Mouse (Mus musculus): ENCODE data around the gene Kctd8. TPM values are rescaled to one million over a fixed set of nuclear protein-coding genes. Genes with fewer than 3 reads are reported as not detected.
"Not testable (repeated sequence)": the region's sequence is repeated elsewhere in the genome, so short reads cannot be mapped to it uniquely, and the experiment has no call there.

Kctd8 gene
- polyA plus RNA-seq, 1 experiment from 2014 or later = 0.05 TPM

DNA sequence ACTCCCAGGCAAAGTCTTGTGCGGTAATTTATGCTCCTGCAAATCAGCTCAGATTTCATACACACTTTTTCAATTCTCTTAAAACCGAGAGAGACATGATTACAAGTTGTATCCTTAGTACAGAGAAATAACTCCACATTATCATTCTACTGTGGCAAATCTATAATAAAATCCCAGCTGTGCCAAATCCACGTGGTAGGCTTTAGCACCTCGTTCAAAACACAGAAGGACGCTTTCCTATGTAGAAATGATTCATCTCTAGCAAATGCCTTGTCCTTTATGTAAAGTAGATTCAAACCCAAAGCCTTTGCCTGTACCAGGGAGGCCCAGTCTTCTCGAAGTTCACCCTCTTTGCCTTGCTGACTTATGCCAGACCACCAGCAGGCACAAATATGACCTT lies 57.1 kb downstream of the Kctd8 start:
- H3K27ac ChIP-seq = no peak overlapping the region

GRCm38 (mm10) chr5:69252366-69252765 lies 89.1 kb downstream of the Kctd8 start:
- Histone ChIP-seq H3K36me3 (no peaks in the 10 kb centered on the region), H3K27ac (no peak overlapping the region), H3K27me3 (no peaks in the 10 kb centered on the region), H3K4me1 (replicated peaks) (no peaks in the 10 kb centered on the region), H3K4me2 (no peak overlapping the region), H3K9ac (no peak overlapping the region), H3K4me3 (replicated peaks) (no peak overlapping the region), H3K9me3 (replicated peaks) (no peaks in the 10 kb centered on the region)
- DNase-seq = no peak
- WGBS (ENCODE audit: insufficient replicate concordance) = 53% methylated on average over 2 of the region's 2 CpGs
- ATAC-seq (ENCODE audit: low read depth) = no peak

More for the DNA sequence above, 57.1 kb downstream of the Kctd8 start:
- Histone ChIP-seq H3K36me3 (no peaks in the 10 kb centered on the region), H3K9me3 (replicated peaks) (no peaks in the 10 kb centered on the region), H3K4me1 (replicated peaks) (no peaks in the 10 kb centered on the region), H3K27me3 (no peaks in the 10 kb centered on the region), H3K9ac (no peak overlapping the region), H3K4me2 (no peak overlapping the region), H3K4me3 (replicated peaks) (no peak overlapping the region)
- 60% methylated on average over 6 of the region's 6 CpGs for whole genome bisulfite sequencing (ENCODE audit: insufficient replicate concordance)
- DNase-seq (no peak), ATAC-seq (ENCODE audit: low read depth) (no peak)

DNA sequence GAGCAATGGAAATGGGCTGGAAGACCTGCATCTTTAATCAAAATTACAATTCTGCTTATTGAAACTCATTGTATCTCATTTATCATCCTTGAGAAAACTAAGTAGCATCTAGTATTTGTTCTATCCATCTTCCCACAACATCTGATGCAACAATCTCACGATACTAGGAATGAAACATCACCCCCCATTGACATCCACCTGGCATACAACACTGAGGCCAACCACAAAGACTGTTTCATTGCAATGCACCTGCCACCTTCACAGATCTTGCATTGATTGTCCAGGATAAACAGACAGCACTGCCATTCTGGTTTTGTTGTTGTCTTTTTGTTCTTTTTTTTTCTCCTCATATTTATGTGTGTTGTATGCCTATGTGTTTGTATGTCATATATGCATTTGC lies 99.5 kb downstream of the Kctd8 start:
- DNase-seq (no peak), ATAC-seq (ENCODE audit: low read depth) (no peak)
- no peak overlapping the region for H3K4me2 ChIP-seq
- 0 out of 2 replicates have a peak, but pooled peaks cover 3% of the 10 kb centered on the region for H3K9me3 ChIP-seq (replicated peaks)
- no peaks in the 10 kb centered on the region for H3K27me3 ChIP-seq
- H3K4me1 ChIP-seq (replicated peaks) = no peaks in the 10 kb centered on the region
- H3K27ac ChIP-seq = no peak overlapping the region
- H3K36me3 ChIP-seq = no peaks in the 10 kb centered on the region
- whole genome bisulfite sequencing (ENCODE audit: insufficient replicate concordance) = 40% methylated on average over 1 of the region's 1 CpGs
- H3K9ac ChIP-seq = no peak overlapping the region
- H3K4me3 ChIP-seq (replicated peaks) = no peak overlapping the region

GRCm38 (mm10) chr5:69233560-69233959 lies 107.9 kb downstream of the Kctd8 start:
- Histone ChIP-seq H3K9me3 (replicated peaks) (no peaks in the 10 kb centered on the region), H3K36me3 (no peaks in the 10 kb centered on the region), H3K4me3 (replicated peaks) (no peak overlapping the region), H3K4me1 (replicated peaks) (no peaks in the 10 kb centered on the region), H3K27ac (no peak overlapping the region), H3K9ac (no peak overlapping the region), H3K4me2 (no peak overlapping the region), H3K27me3 (no peaks in the 10 kb centered on the region)
- WGBS (ENCODE audit: insufficient replicate concordance) = 41% methylated on average over 4 of the region's 4 CpGs
- no peak for ATAC-seq (ENCODE audit: low read depth)
- DNase-seq = no peak

DNA sequence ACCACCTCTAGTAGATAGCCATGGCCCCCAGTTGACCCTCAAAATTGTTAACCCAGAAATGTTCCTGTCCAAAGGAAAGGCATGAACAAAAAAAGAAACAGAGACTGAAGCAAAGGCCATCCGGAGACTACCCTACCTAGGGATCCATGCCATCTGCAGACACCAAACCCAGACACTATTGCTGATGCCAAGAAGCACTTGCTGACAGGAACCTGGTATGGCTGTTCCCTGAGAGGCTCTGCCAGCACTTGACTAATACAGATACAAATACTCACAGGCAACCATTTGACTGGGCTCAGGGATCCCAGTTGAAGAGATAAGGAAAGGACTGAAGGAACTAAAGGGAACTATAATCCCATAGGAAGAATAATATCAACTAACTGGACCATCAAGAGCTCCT lies 109.8 kb downstream of the Kctd8 start:
- WGBS (ENCODE audit: insufficient replicate concordance) = 70% methylated on average over 1 of the region's 1 CpGs
- H3K27ac ChIP-seq, DNase-seq: not testable (repeated sequence)

GRCm38 (mm10) chr5:69227147-69227546 lies 114.3 kb downstream of the Kctd8 start:
- WGBS (ENCODE audit: insufficient replicate concordance) = 77% methylated on average over 2 of the region's 2 CpGs
- ATAC-seq (ENCODE audit: low read depth) (no peak), DNase-seq (no peak)
- Histone ChIP-seq H3K27ac (no peak overlapping the region), H3K4me1 (replicated peaks) (no peaks in the 10 kb centered on the region), H3K9ac (no peak overlapping the region), H3K9me3 (replicated peaks) (no peaks in the 10 kb centered on the region), H3K4me3 (replicated peaks) (no peak overlapping the region), H3K27me3 (no peaks in the 10 kb centered on the region), H3K36me3 (no peaks in the 10 kb centered on the region), H3K4me2 (no peak overlapping the region)

More for the DNA sequence above, 109.8 kb downstream of the Kctd8 start:
- not testable (repeated sequence) for H3K36me3 ChIP-seq; H3K27me3 ChIP-seq; H3K9ac ChIP-seq; ATAC-seq (ENCODE audit: low read depth); H3K4me1 ChIP-seq (replicated peaks); H3K9me3 ChIP-seq (replicated peaks); H3K4me2 ChIP-seq; H3K4me3 ChIP-seq (replicated peaks)

DNA sequence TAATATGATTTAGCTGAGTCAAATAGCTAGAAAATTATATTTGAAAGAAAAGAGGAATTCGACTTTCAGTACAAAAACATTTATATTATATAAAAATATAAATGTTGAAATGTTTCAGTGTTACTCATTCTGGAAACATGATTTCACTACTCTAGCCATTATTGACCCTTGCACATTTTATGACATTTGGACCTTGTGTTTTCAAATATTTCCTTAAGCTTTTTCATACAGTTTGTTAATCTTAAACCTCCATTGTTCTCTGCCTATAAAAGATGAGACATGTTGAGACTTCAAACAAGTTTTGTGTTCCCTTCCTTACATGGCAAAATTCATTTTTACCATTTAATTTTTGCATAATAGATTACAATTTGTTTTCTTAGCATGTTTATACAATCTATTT lies 118.9 kb downstream of the Kctd8 start:
- H3K27me3 ChIP-seq = no peaks in the 10 kb centered on the region
- ATAC-seq (ENCODE audit: low read depth) = no peak

DNA sequence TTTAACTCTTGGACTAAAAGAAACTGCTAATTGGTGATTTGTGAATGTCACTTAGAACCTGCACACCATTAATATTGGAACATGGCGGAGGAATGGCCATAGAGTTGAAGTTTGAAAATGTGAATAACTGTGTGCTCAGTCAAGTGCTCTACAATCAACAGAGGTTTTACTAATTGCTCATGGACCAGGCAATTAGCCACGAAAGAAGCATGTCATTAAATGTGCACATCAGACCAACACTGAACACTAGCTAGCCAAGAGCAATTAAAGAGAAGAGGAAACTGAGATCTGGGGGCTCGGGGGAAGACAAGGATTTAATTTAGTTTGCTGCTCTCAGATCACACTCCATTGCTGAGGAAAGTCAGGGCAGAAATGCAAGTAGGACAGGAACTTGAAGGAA lies 126.3 kb downstream of the Kctd8 start:
- ATAC-seq (ENCODE audit: low read depth) (no peak), DNase-seq (no peak)
- no peak overlapping the region for H3K4me2 ChIP-seq
- H3K27ac ChIP-seq = no peak overlapping the region
- H3K9me3 ChIP-seq (replicated peaks) = 0 out of 2 replicates have a peak, but pooled peaks cover 2% of the 10 kb centered on the region
- no peak overlapping the region for H3K9ac ChIP-seq
- H3K36me3 ChIP-seq = no peaks in the 10 kb centered on the region
- no peak overlapping the region for H3K4me3 ChIP-seq (replicated peaks)
- 58% methylated on average over 3 of the region's 3 CpGs for WGBS (ENCODE audit: insufficient replicate concordance)
- H3K27me3 ChIP-seq = no peaks in the 10 kb centered on the region
- no peaks in the 10 kb centered on the region for H3K4me1 ChIP-seq (replicated peaks)

More for the DNA sequence above, 118.9 kb downstream of the Kctd8 start:
- Histone ChIP-seq H3K9me3 (replicated peaks) (no peaks in the 10 kb centered on the region), H3K27ac (no peak overlapping the region), H3K9ac (no peak overlapping the region), H3K4me2 (no peak overlapping the region), H3K36me3 (no peaks in the 10 kb centered on the region), H3K4me1 (replicated peaks) (no peaks in the 10 kb centered on the region), H3K4me3 (replicated peaks) (no peak overlapping the region)
- 37% methylated on average over 1 of the region's 1 CpGs for WGBS (ENCODE audit: insufficient replicate concordance)
- no peak for DNase-seq

DNA sequence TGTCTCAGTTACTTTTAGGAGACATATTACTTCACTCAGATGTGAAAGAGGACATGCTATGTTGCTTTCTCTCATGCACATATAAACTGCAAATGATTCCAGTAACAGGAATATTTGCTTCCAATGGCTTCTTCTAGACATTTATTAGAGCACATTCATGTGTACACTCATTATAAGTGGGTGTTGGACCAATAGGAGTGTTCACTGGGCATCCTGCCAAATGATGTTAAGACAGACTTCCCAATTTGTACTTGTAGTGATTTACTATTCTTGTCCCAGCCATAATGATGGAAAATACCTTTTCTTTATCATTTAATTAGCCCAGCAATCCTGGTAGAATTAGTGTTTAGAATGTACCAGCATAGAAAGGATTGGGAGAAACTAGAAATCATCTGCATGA lies 132.1 kb downstream of the Kctd8 start:
- Histone ChIP-seq H3K4me3 (replicated peaks) (no peak overlapping the region), H3K4me2 (no peak overlapping the region), H3K4me1 (replicated peaks) (no peaks in the 10 kb centered on the region), H3K9ac (no peak overlapping the region), H3K36me3 (no peaks in the 10 kb centered on the region), H3K9me3 (replicated peaks) (0 out of 2 replicates have a peak, but pooled peaks cover 2% of the 10 kb centered on the region), H3K27me3 (no peaks in the 10 kb centered on the region), H3K27ac (no peak overlapping the region)
- ATAC-seq (ENCODE audit: low read depth) = no peak
- DNase-seq = no peak

DNA sequence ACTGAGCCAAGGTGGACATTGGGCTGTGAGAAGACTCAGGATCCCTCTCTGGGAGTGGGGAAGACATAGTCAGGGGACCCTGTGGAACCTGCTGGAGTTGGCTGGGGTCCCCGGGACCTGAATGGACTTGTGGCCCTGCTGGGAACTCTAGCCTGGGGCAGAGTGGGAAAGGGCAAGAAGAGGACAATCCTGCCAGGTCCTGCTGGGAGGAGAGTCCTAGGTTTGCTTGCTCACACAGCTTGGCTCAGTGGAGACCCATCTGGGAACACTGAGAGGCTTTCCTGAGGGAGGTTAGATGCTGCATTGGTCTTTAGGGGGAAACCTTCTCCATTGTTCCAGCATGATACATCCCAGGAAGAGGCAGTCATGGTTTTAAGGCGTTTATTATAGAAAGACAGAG lies 133.8 kb downstream of the Kctd8 start:
- ATAC-seq (ENCODE audit: low read depth) = no peak

DNA sequence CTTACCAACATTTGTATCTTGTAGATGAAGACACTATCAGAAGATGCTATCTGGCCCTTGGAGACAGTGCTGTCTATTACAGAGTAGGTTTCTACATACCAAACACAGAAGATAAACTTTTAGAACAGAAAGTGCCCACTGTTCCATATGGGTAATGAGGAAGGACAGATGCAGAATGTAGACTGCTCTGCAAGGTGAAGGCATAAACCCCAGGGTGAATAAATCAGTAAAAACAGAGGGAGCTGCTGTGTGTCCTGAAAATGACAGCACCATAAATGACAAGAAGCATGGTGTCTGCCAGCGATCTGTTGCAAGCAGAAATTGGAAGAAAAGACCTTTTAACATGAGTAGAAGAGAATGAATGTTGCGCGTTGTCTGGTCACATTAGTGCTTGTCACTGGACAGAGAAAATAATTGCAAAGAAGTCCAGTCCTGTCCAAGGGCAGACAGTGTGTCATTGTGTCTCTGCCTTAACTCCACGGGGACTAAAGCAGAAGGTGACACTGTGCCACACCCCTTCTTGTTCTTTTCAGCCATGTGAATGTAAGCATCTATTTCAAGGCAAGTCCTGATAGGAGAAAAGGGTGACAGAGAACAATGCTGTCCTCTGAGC lies 181.5 kb downstream of the Kctd8 start:
- Histone ChIP-seq H3K9me3 (replicated peaks) (no peaks in the 10 kb centered on the region), H3K27ac (no peak overlapping the region), H3K4me1 (replicated peaks) (no peaks in the 10 kb centered on the region), H3K36me3 (no peaks in the 10 kb centered on the region), H3K4me3 (replicated peaks) (no peak overlapping the region), H3K27me3 (no peaks in the 10 kb centered on the region), H3K9ac (no peak overlapping the region), H3K4me2 (no peak overlapping the region)
- WGBS (ENCODE audit: insufficient replicate concordance) = 70% methylated on average over 4 of the region's 4 CpGs
- no peak for ATAC-seq (ENCODE audit: low read depth)
- DNase-seq = no peak

More for the DNA sequence above, 133.8 kb downstream of the Kctd8 start:
- Histone ChIP-seq H3K4me2 (no peak overlapping the region), H3K9me3 (replicated peaks) (no peaks in the 10 kb centered on the region), H3K4me3 (replicated peaks) (no peak overlapping the region), H3K4me1 (replicated peaks) (no peaks in the 10 kb centered on the region), H3K27me3 (no peaks in the 10 kb centered on the region), H3K36me3 (no peaks in the 10 kb centered on the region), H3K27ac (no peak overlapping the region), H3K9ac (no peak overlapping the region)
- DNase-seq = no peak
- WGBS (ENCODE audit: insufficient replicate concordance) = 43% methylated on average over 2 of the region's 2 CpGs

DNA sequence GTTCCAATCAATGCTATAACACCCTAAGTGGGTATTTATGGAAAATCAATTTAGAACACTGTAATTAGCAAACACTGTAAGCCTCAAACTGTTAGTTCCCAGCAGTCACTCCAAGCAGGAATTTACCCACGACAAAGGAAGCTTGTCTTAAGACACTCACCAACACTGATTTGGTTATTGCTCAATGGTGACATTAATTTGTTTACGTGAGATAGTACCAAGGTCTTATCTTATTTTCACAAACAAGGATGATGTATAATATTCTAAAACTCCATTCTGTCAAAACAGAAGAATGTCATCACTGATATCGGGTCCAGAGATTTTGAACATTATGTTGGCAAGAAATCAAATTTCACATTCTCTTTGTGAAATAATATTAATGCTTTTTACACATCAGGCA lies 185.0 kb downstream of the Kctd8 start:
- ATAC-seq (ENCODE audit: low read depth) = no peak
- WGBS (ENCODE audit: insufficient replicate concordance) = 58% methylated on average over 3 of the region's 3 CpGs

More for the DNA sequence above, 185.0 kb downstream of the Kctd8 start:
- Histone ChIP-seq H3K4me1 (replicated peaks) (no peaks in the 10 kb centered on the region), H3K4me2 (no peak overlapping the region), H3K9me3 (replicated peaks) (no peaks in the 10 kb centered on the region), H3K27ac (no peak overlapping the region), H3K9ac (no peak overlapping the region), H3K27me3 (no peaks in the 10 kb centered on the region), H3K4me3 (replicated peaks) (no peak overlapping the region), H3K36me3 (no peaks in the 10 kb centered on the region)
- DNase-seq = no peak

Data from liver, embryonic 13.5 days (tissue).